Mouse (Mus musculus) yolk sac, embryonic 10.5 days (tissue): ENCODE measurements around the gene Selenow.
"Not testable (repeated sequence)": the region's sequence is repeated elsewhere in the genome, so short reads cannot be mapped to it uniquely, and the experiment has no call there.

ENCODE experiments used
- DNase-seq: peaks from one replicate; pipeline ENCODE4 v3.0.0-alpha.2; 2017; ENCODE audit warnings: low spot score

Selenow gene

DNA sequence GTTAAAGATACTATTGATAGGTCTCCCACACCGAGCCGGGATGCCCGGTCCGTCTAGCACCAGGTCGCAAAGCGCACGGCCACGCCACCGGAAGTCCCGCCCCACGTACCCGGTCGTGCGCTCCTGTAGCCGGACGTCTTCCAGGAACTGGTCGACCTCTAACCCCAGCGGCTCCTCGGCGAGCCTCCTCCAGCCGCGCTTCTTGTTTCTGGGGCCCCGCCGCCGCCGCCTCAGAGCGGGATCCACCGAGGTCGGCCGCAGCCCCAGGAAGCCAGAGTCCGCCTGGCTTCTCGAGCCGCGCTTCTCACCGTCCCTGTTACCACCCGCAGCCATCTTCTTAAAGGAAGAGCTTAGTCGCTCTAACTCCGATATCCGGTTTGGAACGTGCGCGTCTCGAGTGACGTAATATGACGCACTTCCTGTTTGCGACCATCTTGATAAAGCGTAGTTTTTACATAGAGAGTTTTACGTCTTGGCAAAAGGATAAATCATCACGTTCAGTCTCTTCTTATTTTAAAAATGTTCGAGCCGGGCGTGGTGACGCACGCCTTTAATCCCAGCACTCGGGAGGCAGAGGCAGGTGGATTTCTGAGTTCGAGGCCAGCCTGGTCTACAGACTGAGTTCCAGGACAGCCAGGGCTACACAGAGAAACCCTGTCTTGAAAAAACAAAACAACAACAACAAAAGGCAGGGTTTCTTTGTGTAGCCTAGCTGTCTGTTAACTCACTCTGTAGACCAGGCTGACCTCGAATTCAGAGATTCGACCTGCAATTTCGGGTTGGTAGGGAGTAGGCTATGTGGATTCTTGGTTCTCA, 23.7 kb upstream of the Selenow start, which contains the start of gene Nop53:
Nop53 (minus strand) TSS at position 354 of the 816 bp plus-strand sequence.
- DNase-seq = peak; percentile 94

DNA sequence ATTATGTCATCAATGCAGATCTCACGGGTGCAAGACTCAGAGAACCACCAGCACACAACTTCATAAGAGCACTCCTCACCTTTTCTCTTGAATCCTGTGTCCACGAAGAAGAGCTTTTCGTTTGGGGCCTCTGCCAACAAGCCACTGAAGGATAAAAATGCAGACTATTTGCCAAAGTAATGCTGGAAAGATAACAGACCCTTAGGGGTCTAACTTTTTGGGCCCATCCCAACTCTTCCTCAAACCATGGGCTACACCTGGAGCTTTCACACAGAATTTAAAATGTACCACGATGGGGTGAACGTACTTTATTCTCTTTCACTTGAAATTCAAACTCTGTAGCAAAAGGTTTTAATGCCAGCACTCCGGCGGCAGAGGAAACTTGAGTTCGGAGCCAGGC, 23.0 kb upstream of the Selenow start:
- no peak for DNase-seq

DNA sequence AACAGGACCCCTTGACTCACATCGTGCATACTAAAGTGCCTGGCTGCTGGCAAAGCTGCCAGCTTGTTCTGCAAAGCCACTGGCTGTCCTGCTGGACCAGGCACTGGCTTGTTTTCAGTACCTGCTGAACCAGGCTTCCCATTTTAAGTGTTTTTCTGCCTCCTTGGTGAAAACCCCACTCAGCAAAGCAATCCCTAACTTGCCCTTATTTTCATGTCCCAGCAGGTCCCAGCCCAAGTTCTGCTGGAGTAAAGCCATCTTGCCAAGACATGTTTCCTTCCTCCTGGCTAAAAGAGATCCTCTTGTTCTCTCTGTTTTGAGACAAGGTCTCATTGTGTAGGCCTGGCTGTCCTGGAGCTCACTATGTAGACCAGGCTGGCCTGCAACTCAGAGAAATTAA, 22.1 kb upstream of the Selenow start:
- no peak for DNase-seq

DNA sequence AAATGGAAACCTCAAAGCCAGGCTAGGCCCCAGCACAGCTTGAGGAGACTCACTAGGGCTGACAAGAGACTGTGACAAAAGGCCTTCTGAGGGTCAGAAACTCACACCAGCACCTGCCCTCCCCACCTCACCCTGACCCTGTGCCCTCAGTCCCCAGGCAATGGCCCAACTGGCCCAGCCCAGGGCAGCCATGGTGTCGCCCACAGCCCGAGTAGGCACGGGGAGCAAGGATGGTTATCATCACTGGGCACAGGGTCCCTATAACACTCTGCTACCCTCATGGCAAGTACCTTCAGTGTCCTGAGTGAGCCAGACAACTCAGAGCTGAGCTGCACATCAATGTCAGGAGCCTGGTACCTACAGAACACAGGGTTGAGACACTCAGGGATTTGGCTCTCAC, 16.4 kb upstream of the Selenow start:
- no peak for DNase-seq

DNA sequence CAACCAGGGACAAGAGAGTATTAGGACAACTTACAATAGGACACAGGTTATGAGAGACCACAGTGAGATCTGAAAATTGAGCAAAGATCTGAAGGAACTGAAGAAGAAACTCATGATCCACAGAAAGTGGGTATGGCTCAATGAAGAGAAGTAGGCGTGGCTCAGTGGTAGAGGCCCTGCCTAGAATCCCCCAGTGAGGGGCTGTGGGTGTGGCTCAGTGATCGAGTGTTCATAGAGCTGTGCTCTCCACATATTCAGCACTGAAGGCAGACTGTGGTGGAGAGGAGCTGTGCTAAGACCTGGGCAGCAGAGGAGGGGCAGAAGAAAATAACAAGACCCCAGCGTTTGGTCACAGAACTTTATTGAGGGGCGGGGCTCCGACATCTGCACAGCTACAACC, 15.3 kb upstream of the Selenow start:
- no peak for DNase-seq

DNA sequence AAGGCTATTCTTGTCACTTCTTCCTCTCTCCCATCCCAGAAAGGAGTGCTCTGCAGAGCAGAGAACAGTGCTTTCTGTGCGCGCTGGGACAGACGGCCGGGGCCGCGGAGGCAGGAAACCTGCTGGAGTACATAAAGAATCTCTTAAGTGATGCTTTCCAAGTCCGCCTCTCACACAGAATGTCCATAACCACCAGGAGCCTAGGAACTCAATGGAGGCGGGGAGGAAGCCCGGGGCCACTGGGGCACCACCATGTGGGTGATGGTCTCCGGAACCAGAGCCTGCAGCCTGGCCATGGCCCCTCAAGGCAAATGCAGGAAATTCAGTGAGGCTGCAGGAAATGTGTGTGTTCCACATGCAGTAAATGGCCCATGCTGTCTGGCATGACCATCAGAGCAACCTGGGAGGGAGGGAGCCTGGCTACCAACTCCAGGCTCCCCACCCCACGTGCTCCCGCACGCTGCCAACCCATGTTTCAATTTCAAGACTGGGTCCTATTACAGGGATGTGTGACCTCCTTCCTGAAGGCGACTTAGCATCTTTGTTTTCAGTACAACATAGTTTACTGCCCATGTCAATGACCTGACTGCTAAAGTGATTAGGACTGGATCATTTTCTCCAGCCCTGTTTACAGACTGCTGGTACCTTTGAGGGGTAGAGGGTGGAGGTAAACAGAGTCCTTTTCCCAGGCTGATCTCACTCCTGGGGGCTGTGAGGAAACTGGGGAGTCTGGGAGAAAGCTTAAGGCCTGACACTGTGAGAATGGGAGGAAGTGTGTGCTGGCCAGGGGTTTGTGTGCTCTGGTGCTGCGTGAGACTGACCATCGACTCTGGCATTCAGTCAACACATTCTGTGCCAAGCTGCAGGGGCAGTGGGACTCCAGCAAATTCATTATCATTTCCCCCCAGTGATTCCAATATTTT, 11.5 kb upstream of the Selenow start:
- no peak for DNase-seq

DNA sequence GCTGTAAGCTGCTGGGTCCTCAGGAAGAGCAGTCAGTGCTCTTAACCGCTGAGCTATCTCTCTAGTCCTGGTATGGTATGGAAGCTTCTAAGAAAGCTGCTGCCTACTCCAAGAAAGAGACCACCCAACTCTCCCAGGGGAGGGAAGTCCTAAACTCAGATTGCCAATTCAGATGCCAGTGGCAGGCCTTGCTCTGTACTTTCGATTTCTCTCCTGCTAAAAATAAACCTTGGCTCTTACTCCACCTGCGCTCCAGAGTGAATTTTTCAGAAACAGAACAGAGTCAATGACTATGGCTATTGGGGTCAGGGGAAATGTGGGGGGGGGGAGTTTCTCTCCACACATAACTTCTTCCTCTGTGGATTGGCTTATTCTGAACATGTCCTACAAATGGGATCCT, 9.4 kb upstream of the Selenow start:
- DNase-seq = no peak

DNA sequence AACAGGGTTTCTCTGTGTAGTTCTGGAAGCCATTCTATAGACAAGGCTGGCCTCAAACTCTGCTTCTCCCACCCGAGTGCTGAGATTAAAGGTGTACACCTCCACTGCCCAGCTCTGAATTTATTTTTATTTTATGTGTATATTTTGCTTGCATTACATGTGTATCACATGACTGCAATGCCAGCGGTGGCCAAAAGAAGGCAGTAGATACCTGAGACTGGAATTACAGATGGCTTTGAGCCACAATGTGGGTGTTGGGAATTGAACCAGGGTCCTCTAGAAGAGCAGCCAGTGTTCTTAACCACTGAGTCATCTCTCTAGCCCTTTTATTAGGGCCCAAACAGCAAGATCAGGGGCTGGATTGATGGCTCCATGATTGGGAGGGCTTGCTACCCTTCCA, 8.3 kb upstream of the Selenow start:
- no peak for DNase-seq

DNA sequence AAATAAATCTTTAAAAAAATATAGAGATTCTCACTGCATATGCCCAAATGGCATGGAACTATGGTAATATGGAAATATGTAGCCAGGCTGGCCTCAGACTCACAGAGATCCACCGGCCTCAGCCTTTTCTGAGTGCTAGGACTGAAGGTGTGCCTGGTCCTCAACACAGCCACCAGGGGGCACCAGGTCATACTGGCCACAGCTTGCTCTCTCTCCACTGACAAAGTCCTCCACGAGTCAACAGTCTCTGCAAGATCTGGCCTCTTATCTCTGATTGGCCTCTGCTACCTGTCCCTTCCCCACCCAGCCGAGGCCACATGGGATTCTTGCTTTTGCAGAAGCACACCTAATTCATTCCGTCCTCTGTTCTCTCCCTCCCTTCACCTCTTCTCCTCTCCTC, 7.7 kb upstream of the Selenow start:
- DNase-seq = peak; percentile 56

DNA sequence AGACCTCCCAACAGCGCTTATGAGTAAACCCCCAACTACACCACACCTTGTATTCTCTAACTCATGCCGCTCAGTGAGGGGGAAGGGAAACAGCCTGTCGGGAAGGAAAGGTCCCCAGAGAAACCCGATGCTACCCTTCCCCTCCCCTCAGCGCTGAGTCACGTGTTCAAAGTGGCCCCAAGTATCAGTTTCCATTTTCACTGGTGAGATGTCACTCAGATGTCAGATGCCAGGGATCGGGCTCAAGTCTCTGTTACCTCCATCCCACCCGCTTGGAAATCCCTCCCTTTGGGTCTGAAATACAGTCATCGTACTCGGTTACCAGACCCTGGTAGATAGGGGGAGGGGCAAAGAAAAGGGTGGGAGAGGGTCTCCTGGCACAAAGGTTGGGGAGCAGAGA, 406 bp downstream of the Selenow start:
- DNase-seq = peak; percentile 50

DNA sequence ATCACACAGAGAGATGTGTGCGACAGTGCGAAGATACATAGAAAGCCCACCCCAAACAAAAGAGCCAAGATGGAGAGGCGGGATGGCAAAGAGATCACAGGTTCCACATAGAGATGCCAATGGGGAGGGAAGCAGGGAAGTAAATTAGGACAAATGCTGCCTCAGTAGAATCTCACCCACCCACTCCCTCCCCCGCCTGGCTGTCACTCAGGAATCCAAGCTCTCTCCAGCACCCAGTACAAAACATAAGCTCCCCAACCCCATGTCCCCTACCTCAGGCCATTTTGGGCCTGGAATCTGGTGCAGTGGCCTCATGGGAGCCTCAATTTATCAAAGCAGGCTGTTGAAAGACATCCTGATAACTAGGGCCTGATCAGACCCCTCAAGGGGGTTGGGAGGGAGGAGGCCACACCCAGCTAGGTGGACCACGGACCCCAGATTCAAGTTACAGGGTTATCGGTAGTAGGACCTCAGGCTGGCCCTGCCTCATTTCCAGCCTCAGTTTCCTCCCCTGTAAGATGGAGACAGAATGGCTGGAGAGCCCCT, 1.5 kb downstream of the Selenow start:
- no peak for DNase-seq

DNA sequence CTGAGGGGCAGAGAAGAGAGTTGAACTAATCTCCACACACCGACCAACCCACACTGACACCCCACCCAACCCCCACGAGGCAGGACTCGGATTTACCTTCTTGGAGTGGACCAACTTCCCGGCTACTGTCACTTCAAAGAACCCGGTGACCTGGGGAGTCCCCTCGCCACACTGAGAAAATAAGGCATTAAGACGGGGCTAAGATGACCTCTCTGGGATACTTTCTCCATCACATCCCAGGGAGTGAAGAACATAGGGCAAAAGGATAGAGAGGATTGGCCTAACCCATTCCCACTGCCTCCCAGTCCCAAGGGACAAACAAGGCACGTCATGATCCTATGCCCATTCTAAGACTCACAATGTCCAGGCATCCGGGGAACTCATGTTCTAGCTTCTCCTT, 2.3 kb downstream of the Selenow start:
- DNase-seq = no peak

DNA sequence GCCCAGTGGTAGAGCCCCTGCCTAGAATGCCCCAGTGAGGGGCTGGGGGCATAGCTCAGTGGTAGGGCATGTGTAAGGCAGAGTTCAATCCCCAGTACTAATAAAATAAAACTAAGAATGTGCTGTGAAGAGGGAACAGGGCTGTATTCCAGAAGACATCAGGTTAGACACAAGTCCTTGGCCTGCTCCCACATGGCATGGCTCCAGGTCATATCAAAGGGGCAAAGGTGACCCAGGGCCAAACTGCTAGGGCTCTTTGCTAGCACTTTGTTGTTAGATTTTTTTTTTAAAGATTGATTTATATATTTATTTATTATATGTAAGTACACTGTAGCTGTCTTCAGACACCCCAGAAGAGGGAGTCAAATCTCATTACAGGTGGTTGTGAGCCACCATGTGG, 3.8 kb downstream of the Selenow start:
- DNase-seq = no peak

DNA sequence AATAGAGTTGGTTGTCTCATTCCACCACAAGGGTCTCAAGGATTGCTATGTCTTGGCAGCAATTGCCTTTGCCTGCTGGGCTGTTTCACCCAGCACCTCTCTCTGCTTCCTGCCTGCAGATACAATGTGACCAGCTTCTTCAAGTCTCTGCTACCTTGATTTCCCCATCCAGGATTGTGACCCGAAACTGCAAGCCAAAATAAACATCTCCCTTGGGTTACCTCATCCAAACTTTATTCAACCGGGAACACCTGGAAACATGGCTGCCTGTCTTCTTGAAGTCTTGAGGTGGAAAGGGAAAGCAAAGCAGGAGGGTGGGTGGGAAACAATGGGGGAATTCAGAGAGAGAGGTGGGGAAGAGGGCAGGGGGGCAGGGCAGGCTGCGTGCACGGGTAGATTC, 5.2 kb downstream of the Selenow start:
- no peak for DNase-seq

DNA sequence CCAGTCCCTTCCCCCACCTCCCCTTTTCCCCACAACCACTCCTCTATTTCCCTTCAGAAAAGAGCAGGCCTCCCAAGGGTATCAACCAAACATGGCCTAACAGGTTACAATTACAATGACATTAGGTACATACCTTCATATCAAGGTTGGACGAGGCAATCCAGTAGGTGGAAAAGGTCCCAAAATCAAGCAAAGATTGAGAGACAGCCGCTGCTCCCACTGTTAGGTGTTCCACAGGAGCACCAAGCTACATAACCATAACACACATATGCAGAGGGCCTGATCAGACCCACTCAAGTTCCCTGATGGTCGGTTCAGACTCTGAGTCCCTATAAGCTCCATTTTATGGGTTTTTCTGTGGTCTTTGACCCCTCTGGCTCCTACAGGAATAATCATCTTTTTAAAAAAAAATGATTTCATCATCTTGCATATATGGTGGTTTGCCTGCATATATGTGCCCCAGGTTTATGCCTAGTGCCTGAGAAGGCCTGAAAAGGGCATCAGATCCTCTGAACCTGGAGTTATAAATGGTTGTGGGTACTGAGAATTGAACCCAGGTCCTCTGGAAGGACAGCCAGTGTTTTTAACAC, 6.0 kb downstream of the Selenow start:
- no peak for DNase-seq

DNA sequence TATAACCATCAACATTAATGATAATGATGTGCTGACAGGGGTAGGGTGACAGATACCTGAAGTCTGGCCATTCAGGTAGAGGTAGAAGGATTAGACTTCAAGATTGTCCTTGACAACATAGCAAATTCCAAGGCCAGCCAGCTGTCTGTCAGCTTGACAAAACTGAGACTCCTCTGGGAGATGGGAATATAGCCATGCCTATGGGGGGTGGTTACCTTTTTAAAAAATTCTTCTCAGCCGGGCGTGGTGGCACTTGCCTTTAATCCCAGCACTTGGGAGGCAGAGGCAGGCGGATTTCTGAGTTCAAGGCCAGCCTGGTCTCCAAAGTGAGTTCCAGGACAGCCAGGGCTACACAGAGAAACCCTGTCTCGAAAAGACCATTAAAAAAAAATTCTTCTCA, 6.5 kb downstream of the Selenow start:
- not testable (repeated sequence) for DNase-seq

DNA sequence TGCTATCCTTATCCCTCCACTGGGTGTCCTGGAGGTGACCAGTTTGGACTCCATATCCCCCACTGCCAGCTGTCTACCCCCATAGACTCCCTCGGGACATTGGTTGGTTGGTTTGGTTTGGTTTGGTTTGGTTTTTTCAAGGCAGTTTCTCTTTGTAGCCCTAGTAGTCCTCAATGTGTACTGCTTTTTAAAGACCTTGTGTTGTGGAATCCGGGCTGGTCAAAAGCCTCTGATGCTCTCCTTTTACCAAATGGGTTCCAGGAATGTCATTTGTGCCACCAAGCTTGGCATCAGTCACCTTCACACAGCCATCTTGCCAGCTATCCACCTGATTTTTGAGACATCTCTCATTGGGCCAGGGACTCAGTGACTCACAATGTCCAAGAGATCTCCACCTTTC, 7.5 kb downstream of the Selenow start:
- no peak for DNase-seq

DNA sequence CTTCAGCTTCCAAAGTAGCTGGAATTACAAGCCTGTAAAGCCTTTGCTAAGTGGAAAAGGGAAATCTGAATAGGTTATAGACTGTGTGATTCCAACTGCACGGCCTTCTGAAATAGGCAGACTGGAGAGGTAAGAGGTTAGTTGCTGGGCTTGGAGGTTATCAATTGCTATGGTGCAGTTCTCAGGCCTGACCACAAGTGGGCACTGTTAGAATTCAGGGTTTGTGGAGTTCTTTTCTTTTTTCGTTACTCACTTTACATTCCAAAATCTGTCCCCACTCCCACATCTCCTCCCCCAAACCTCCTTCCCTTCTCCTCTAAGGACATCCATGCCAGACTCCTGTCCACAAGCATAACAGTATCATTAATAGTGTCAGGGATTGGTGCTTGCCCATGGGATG, 8.0 kb downstream of the Selenow start:
- no peak for DNase-seq

DNA sequence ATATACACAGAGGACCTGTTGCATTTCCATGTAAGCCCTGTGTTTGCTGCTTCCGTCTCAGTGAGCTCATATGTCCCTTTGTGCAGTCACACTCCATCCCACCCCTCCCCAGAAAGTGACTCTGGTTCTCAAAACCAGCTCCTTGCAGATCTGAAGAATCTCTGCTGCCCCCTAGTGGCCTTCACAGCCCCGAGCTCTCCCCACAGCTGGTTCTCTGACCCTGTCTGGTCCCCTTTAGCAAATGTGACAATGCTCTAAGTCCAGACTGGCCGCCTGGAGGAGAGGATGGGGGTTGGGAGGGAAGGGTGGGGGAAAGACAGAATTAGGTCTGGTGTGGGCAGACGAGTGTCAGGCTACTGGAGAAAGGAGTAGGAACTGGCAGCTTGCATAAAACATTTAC, 10.0 kb downstream of the Selenow start:
- DNase-seq = peak; percentile 70

DNA sequence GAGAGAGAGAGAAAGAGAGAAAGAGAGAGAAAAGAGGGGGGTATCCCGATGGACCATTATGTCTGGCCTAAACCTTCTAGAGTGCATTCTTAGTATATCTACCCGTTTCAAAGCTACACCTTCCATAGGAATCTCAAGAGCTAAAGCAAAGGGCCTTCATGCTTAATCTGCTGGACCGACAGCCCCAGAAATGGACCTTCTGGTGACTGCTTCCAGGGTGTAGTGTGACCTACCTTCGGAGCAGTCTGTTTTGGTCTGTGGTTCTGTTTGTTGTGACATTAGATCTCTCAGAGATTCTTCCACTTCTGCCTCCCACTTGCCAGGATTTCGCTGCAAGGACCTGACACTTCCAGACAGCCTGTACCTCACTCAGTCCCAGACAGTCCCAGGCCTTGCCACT, 11.7 kb downstream of the Selenow start:
- no peak for DNase-seq

DNA sequence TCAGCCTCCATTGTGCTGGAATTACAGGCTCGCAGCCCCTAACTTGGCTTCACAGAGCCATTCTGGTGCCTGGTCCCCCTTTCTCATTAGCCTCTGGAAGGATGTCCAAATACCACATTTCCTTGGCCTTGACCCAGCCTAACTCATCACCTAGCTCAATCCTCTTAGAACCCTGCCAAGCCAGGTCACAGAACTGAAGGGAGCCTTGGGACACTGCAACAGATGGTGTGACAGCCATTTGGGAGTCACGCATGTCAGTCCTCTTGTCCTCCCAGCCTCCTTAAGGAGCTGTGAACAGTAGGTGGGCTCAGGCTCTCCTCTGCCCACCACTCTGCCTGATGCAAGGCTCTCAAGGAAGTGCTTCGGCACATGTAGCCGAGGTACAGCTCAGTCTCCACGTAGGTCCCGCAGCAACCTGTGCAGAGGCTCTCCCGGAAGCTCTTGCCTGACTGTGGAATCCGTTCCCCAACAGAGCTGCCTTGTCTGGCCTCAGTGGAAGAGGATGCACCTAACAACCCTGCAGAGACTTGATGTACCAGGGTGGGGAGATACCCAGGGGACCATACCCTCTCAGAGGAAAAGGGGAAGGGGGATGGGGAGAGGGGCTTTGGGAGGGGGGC, 14.1 kb downstream of the Selenow start:
- DNase-seq = no peak

DNA sequence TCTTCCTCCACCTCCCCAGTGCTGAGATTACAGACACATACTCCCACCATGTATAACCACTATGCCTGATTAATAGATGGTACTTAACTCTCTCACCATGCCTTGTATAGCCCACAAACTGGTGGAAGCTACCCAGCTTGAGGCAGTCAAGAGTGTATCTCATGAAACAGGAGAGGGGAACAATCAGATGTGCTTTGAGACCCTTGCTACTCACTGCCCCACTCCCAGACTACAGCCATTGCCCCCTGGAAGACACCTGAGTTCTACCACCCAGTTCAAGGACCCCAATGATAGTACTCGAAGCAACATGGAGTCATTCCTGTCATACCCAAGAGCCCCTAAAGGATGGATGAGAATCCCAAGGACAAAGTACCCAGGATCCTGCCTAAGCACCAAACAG, 15.6 kb downstream of the Selenow start:
- no peak for DNase-seq
